Mouse (Mus musculus): ENCODE measurements around the gene Pklr. TPM values are rescaled to one million over a fixed set of nuclear protein-coding genes. Genes with fewer than 3 reads are reported as not detected.

Gene Pklr
- polyA plus RNA-seq, 1 experiment from 2014 or later: 0.24 TPM

DNA sequence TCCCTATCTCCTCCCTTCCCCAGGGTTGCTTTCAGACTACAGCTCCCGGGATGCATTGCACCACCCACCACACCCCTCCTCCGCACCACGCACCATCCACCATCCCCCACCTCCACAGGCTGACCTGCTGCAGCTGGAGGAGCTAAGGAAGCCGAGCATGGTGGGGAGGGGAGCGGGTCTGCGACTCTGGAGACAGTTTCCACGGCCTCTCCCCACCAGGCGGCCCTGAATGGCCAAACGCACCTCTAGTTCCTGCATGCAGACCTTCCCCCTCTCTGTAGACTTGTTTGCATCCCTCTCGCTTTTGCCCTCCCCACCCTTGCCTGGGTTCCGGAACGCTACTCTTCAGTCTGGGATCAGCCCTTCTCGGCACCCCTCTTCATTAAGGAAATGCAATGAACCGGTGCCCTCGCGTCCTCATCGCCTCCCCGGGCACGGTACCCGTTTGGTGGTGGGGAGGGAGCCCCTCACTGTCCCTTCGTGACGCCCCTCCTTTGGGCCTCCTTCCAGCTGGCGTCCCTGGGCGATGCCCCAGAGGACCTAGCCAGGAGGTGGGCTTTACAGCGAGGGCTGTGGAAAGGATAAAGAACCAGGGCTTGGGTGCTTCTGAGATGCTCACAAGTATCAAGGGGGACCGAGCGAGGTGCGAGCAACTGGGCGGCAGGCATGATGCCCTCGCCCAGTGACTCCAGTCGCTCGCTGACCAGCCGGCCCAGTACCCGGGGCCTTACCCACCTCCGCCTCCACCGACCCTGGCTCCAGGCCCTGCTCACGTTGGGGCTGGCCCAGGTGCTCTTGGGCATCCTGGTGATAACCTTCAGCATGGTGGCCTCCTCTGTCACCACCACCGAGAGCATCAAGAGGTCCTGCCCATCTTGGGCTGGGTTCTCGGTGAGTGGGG is 47.4 kb downstream of the Pklr start, which contains the start of gene Fam189b:
TSS of gene Fam189b (plus strand) at position 86 of the 901 bp plus-strand sequence.
- Histone ChIP-seq H3K4me1 (replicated peaks) (peaks cover 39% of the 10 kb centered on the region), H3K9me3 (no peaks in the 10 kb centered on the region), H3K4me3 (replicated peaks) (peak within 1 kb of the TSS; percentile 65), H3K27ac (peak within 1 kb of the TSS; percentile 89), H3K9ac (replicated peaks) (peak within 1 kb of the TSS; percentile 86), H3K36me3 (peaks cover 54% of the 10 kb centered on the region), H3K4me2 (peak within 1 kb of the TSS; percentile 92), H3K27me3 (no peaks in the 10 kb centered on the region)
- peak; percentile 89 for ATAC-seq (ENCODE audit: insufficient number of reproducible peaks, insufficient read depth, low FRiP score, low TSS enrichment, low read depth)
- WGBS: 7% methylated on average over 39 of the region's 39 CpGs

GRCm38 (mm10) chr3:89183959-89184315 is 48.0 kb downstream of the Pklr start:
- ATAC-seq (ENCODE audit: insufficient number of reproducible peaks, insufficient read depth, low FRiP score, low TSS enrichment, low read depth): no peak
- Histone ChIP-seq H3K9ac (replicated peaks) (peak overlapping the region; percentile 86), H3K4me2 (peak overlapping the region; percentile 92), H3K4me3 (replicated peaks) (peak overlapping the region; percentile 65), H3K27ac (peak overlapping the region; percentile 89; the same call in 1 of the 2 replicates), H3K9me3 (no peaks in the 10 kb centered on the region), H3K4me1 (replicated peaks) (peaks cover 33% of the 10 kb centered on the region), H3K36me3 (peaks cover 59% of the 10 kb centered on the region), H3K27me3 (no peaks in the 10 kb centered on the region)
- whole genome bisulfite sequencing: 81% methylated on average over 5 of the region's 6 CpGs

- peaks cover 32% of the 10 kb centered on the region for H3K36me3 ChIP-seq
- no peak overlapping the region for H3K4me2 ChIP-seq
- peaks cover 29% of the 10 kb centered on the region for H3K4me1 ChIP-seq (replicated peaks)
- no peak overlapping the region for H3K9ac ChIP-seq (replicated peaks)
- no peaks in the 10 kb centered on the region for H3K9me3 ChIP-seq
- 53% methylated on average over 23 of the region's 23 CpGs for WGBS
- no peak for ATAC-seq (ENCODE audit: insufficient number of reproducible peaks, insufficient read depth, low FRiP score, low TSS enrichment, low read depth)
- no peak overlapping the region for H3K4me3 ChIP-seq (replicated peaks)
- H3K27me3 ChIP-seq: no peaks in the 10 kb centered on the region
- H3K27ac ChIP-seq: no peak overlapping the region
These were observed 51.3 kb downstream of the Pklr start for GRCm38 (mm10) chr3:89187197-89187596.

DNA sequence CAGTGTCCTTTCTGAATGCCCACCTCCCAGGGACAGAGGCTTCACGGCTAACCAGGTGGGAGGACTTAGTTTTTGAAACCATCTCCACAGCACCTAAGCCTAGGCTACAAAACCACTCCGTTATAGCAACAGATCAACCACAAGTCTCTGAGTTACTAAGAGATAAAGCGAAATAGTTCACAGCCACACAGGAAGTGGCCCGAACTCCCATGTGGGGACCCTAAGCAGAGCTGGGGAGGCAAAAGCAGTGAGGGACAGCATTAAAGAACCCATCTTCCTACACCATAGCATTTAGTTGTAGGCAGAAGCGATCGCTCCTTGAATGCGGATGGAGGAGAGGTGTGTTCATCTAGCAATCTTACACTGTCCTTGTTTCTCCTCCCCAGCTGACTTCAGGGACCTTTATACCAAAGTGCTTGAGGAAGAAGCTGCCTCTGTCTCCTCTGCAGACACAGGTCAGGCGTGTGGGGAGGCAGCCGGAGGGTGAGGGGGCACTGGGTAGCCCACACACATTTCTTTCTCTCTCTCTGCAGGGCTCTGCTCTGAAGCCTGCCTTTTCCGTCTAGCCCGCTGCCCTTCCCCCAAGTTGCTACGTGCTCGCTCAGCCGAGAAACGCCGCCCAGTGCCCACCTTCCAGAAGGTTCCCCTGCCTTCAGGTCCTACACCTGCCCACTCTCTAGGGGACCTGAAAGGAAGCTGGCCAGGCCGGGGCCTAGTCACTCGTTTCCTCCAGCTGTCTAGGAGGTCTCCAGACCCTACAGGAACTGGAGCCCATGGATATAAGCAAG is 51.9 kb downstream of the Pklr start:
- no peak for ATAC-seq (ENCODE audit: insufficient number of reproducible peaks, insufficient read depth, low FRiP score, low TSS enrichment, low read depth)
- Histone ChIP-seq H3K36me3 (peaks cover 29% of the 10 kb centered on the region), H3K9ac (replicated peaks) (no peak overlapping the region), H3K27ac (no peak overlapping the region), H3K9me3 (no peaks in the 10 kb centered on the region), H3K27me3 (no peaks in the 10 kb centered on the region), H3K4me3 (replicated peaks) (no peak overlapping the region), H3K4me2 (no peak overlapping the region), H3K4me1 (replicated peaks) (peaks cover 26% of the 10 kb centered on the region)
- WGBS: 82% methylated on average over 18 of the region's 18 CpGs

DNA sequence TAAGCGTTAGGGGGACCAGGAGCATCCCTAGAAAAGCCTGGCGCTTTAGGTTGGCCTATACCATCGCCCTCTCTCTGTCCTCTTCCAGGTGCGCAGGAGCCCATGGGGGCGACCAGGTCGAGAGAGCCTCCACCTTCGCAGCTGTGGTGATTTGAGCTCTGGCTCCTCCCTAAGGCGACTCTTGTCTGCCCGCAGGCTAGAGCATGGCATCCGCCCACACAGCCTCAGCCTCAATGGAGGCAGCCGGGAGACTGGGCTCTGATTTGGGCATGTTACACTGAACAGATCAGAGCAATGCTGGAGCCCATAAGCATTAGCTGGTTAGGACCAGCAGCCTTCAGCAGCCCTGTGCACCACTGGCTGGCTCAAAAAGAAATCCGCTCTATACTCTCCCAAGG is 52.5 kb downstream of the Pklr start:
- 72% methylated on average over 12 of the region's 12 CpGs for WGBS

DNA sequence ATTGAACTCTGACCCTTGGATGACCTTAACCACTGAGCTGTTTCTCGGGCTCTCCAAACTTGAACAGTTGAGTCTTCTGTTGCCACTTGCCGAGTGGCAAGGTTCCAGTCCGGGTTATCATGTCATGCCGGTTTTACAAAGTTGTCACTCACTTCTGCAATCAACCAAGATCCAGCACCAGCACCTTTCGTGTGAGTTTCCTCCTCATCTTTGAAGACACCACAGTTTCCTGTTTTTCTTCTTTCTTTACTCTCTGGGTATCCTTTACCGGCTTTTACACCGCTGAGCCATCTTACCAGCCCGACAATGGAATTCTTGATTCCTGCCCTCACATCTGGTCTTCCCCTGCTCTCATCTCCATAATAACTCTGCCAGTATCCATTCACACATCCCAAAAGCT is 54.5 kb downstream of the Pklr start:
- Histone ChIP-seq H3K36me3 (peaks cover 29% of the 10 kb centered on the region), H3K4me3 (replicated peaks) (no peak overlapping the region), H3K4me2 (no peak overlapping the region), H3K4me1 (replicated peaks) (peaks cover 3% of the 10 kb centered on the region), H3K27me3 (no peaks in the 10 kb centered on the region), H3K27ac (no peak overlapping the region), H3K9ac (replicated peaks) (no peak overlapping the region), H3K9me3 (no peaks in the 10 kb centered on the region)
- WGBS: 88% methylated on average over 8 of the region's 8 CpGs
- ATAC-seq (ENCODE audit: insufficient number of reproducible peaks, insufficient read depth, low FRiP score, low TSS enrichment, low read depth): no peak

More for the DNA sequence above, 52.5 kb downstream of the Pklr start:
- H3K27ac ChIP-seq: no peak overlapping the region
- no peak overlapping the region for H3K4me2 ChIP-seq
- H3K4me1 ChIP-seq (replicated peaks): peaks cover 23% of the 10 kb centered on the region
- no peaks in the 10 kb centered on the region for H3K9me3 ChIP-seq
- H3K27me3 ChIP-seq: no peaks in the 10 kb centered on the region
- no peak for ATAC-seq (ENCODE audit: insufficient number of reproducible peaks, insufficient read depth, low FRiP score, low TSS enrichment, low read depth)
- H3K36me3 ChIP-seq: peaks cover 29% of the 10 kb centered on the region
- no peak overlapping the region for H3K4me3 ChIP-seq (replicated peaks)
- no peak overlapping the region for H3K9ac ChIP-seq (replicated peaks)

- H3K27ac ChIP-seq: no peak overlapping the region
- no peak overlapping the region for H3K9ac ChIP-seq (replicated peaks)
- no peak overlapping the region for H3K4me2 ChIP-seq
- H3K27me3 ChIP-seq: no peaks in the 10 kb centered on the region
- ATAC-seq (ENCODE audit: insufficient number of reproducible peaks, insufficient read depth, low FRiP score, low TSS enrichment, low read depth): no peak
- H3K4me1 ChIP-seq (replicated peaks): peaks cover 8% of the 10 kb centered on the region
- 62% methylated on average over 1 of the region's 1 CpGs for WGBS
- peaks cover 11% of the 10 kb centered on the region for H3K36me3 ChIP-seq
- no peaks in the 10 kb centered on the region for H3K9me3 ChIP-seq
- no peak overlapping the region for H3K4me3 ChIP-seq (replicated peaks)
These were observed 57.4 kb downstream of the Pklr start for GRCm38 (mm10) chr3:89193351-89193750.

GRCm38 (mm10) chr3:89193853-89194252 is 57.9 kb downstream of the Pklr start:
- no peak overlapping the region for H3K4me3 ChIP-seq (replicated peaks)
- H3K4me1 ChIP-seq (replicated peaks): peaks cover 8% of the 10 kb centered on the region
- no peaks in the 10 kb centered on the region for H3K9me3 ChIP-seq
- H3K4me2 ChIP-seq: no peak overlapping the region
- no peak for ATAC-seq (ENCODE audit: insufficient number of reproducible peaks, insufficient read depth, low FRiP score, low TSS enrichment, low read depth)
- no peaks in the 10 kb centered on the region for H3K27me3 ChIP-seq
- H3K36me3 ChIP-seq: peaks cover 6% of the 10 kb centered on the region
- no peak overlapping the region for H3K9ac ChIP-seq (replicated peaks)
- WGBS: 88% methylated on average over 2 of the region's 2 CpGs
- no peak overlapping the region for H3K27ac ChIP-seq

Other genes starting within 250 kb of the Pklr start
- 44.1 and 48.0 TPM in 2 replicates for gene Msto1, start 222.1 kb upstream of the Pklr start, polyA plus RNA-seq (2016; fragmentation: Nextera tagmentation; extraction: Ambion mirVana)
- 23.4 and 26.1 TPM in 2 replicates for gene Ash1l, start 185.5 kb upstream of the Pklr start, polyA plus RNA-seq (2016; fragmentation: Nextera tagmentation; extraction: Ambion mirVana)
- gene Dap3, start 185.0 kb upstream of the Pklr start, polyA plus RNA-seq (2016; fragmentation: Nextera tagmentation; extraction: Ambion mirVana): 156 and 161 TPM in 2 replicates
- 23.4 and 23.7 TPM in 2 replicates for gene Rusc1, start 42.8 kb upstream of the Pklr start, polyA plus RNA-seq (2016; fragmentation: Nextera tagmentation; extraction: Ambion mirVana)
- gene Gm43738, start 35.0 kb upstream of the Pklr start, polyA plus RNA-seq (2016; fragmentation: Nextera tagmentation; extraction: Ambion mirVana): 0.14 TPM in 1 of 2 replicates, not detected in the other
- 247 and 249 TPM in 2 replicates for gene Fdps, start 34.2 kb upstream of the Pklr start, polyA plus RNA-seq (2016; fragmentation: Nextera tagmentation; extraction: Ambion mirVana)
- gene Hcn3, start 24.1 kb downstream of the Pklr start, polyA plus RNA-seq (2016; fragmentation: Nextera tagmentation; extraction: Ambion mirVana): 2.2 and 2.8 TPM in 2 replicates
- 50.3 and 54.7 TPM in 2 replicates for gene Clk2, start 28.7 kb downstream of the Pklr start, polyA plus RNA-seq (2016; fragmentation: Nextera tagmentation; extraction: Ambion mirVana)
- gene Scamp3, start 41.3 kb downstream of the Pklr start, polyA plus RNA-seq (2016; fragmentation: Nextera tagmentation; extraction: Ambion mirVana): 102 and 107 TPM in 2 replicates
- gene Fam189b, start 47.0 kb downstream of the Pklr start, polyA plus RNA-seq (2016; fragmentation: Nextera tagmentation; extraction: Ambion mirVana): 27.4 and 33.8 TPM in 2 replicates
- gene Gba, start 66.8 kb downstream of the Pklr start, polyA plus RNA-seq (2016; fragmentation: Nextera tagmentation; extraction: Ambion mirVana): 26.3 and 28.8 TPM in 2 replicates
- 44.2 and 52.7 TPM in 2 replicates for gene Thbs3, start 79.0 kb downstream of the Pklr start, polyA plus RNA-seq (2016; fragmentation: Nextera tagmentation; extraction: Ambion mirVana)
- 212 and 217 TPM in 2 replicates for gene Mtx1, start 90.9 kb downstream of the Pklr start, polyA plus RNA-seq (2016; fragmentation: Nextera tagmentation; extraction: Ambion mirVana)
- 0.53 and 1.0 TPM in 2 replicates for gene Muc1, start 92.9 kb downstream of the Pklr start, polyA plus RNA-seq (2016; fragmentation: Nextera tagmentation; extraction: Ambion mirVana)
- 316 and 333 TPM in 2 replicates for gene Krtcap2, start 109.8 kb downstream of the Pklr start, polyA plus RNA-seq (2016; fragmentation: Nextera tagmentation; extraction: Ambion mirVana)
- 6.1 and 6.3 TPM in 2 replicates for gene Trim46, start 110.2 kb downstream of the Pklr start, polyA plus RNA-seq (2016; fragmentation: Nextera tagmentation; extraction: Ambion mirVana)
- gene Dpm3, start 123.2 kb downstream of the Pklr start, polyA plus RNA-seq (2016; fragmentation: Nextera tagmentation; extraction: Ambion mirVana): 93.9 and 102 TPM in 2 replicates
- 58.5 and 66.3 TPM in 2 replicates for gene Slc50a1, start 134.4 kb downstream of the Pklr start, polyA plus RNA-seq (2016; fragmentation: Nextera tagmentation; extraction: Ambion mirVana)
- gene Efna1, start 145.0 kb downstream of the Pklr start, polyA plus RNA-seq (2016; fragmentation: Nextera tagmentation; extraction: Ambion mirVana): 36.9 and 40.4 TPM in 2 replicates
- 17.6 and 21.3 TPM in 2 replicates for gene Efna3, start 186.8 kb downstream of the Pklr start, polyA plus RNA-seq (2016; fragmentation: Nextera tagmentation; extraction: Ambion mirVana)
- gene Efna4, start 201.9 kb downstream of the Pklr start, polyA plus RNA-seq (2016; fragmentation: Nextera tagmentation; extraction: Ambion mirVana): 53.2 and 55.1 TPM in 2 replicates
- 27.0 and 32.1 TPM in 2 replicates for gene Adam15, start 213.9 kb downstream of the Pklr start, polyA plus RNA-seq (2016; fragmentation: Nextera tagmentation; extraction: Ambion mirVana)
- gene Dcst2, start 225.8 kb downstream of the Pklr start, polyA plus RNA-seq (2016; fragmentation: Nextera tagmentation; extraction: Ambion mirVana): 0.18 and 0.20 TPM in 2 replicates
- gene Dcst1, start 229.1 kb downstream of the Pklr start, polyA plus RNA-seq (2016; fragmentation: Nextera tagmentation; extraction: Ambion mirVana): 0.26 and 0.40 TPM in 2 replicates

Measured in limb, embryonic 12.5 days (tissue).